Mouse (Mus musculus): ENCODE results near the gene Capn9.

The Capn9 gene

GRCm38 (mm10) chr8:124575811-124576210, at the start of gene Capn9:
Capn9 (plus strand) TSS chr8:124576111.
- no peak for DNase-seq (ENCODE audit: low read depth in 1 of 2, low spot score in 2 of 2)

DNA sequence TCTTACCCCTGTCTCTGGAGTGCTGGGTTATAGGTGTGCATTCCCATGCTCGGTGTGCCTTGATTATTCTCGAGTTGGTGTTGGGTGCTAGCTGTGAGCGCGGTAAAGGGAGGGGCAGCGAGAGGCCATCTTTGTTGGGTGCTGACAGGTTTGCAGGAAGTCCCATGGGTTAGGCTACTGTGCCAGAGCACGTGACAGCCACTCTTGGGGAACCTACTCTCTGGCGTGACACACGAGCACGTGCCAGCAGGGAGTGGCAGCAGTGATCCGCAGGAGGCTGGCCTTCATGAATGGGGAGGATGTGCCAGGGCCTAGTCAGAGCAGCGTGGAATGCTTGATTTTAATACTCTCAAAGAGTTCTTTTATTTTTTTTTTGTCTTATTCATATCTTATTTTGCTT, 49.6 kb upstream of the Capn9 start:
- no peak for DNase-seq (ENCODE audit: low read depth in 1 of 2, low spot score in 2 of 2)

- no peak for DNase-seq (ENCODE audit: low read depth in 1 of 2, low spot score in 2 of 2)
Observed at GRCm38 (mm10) chr8:124530076-124530475, 45.8 kb upstream of the Capn9 start.

DNA sequence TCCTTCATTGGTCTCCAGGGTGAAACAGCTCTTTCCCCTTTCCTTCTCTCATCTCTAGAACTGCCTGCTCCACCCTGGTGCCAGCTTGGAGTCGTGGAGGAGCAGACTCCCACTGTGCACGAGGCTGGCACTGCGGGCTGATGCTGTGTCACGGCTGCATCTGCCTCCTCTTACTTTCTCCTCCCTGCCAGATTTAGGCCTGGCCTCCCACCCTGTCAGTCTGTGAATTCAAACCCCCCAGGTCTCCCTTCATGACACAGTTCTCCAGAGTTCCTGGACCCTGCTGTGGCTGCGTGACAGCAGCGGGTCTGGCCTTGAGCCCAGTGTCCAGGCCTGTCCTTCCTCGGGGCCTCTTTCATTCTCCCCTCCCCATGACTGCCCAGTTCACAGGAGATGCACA, 45.4 kb upstream of the Capn9 start:
- DNase-seq (ENCODE audit: low read depth in 1 of 2, low spot score in 2 of 2) = no peak

DNA sequence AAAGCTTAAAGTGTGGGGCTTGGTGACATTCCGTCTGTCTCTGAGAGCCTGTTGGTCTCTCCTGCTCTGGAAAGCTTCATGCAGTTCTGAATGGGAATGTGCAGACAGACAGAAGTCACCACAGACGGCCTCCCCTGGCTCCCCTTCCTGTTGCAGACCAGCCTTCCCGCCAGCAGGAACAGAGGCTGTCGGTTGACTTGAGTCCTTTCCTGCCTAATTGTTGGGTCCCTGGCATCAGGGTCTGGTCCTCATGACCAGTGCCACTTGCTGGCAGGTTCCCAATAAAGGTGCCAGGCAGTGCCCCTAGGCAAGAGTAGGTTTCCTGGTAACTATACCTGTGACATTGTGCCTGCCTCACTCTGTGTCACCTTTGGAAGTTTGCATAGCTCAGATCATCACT, 44.9 kb upstream of the Capn9 start:
- no peak for DNase-seq (ENCODE audit: low read depth in 1 of 2, low spot score in 2 of 2)

- no peak for DNase-seq (ENCODE audit: low read depth in 1 of 2, low spot score in 2 of 2)
Observed at GRCm38 (mm10) chr8:124532626-124533025, 43.3 kb upstream of the Capn9 start.

DNA sequence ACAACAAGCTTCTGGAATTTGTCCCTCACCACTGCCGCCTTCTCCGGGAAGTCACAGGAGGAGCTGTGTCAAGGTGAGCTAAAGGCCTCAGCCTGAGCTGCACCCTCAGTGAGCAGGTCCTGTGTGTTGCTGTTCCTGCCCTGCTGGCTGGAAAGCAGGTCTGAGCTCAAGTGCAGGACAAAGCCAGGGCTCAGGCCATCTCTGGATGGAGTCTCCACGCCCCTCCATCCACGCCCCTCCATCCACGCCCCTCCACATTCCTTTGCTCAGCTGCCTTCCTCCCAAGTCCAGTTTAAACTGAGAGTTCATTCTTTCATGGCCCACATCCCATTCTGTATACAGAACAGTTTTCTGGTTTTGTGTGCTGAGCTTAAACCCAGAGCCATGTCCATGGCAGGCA, 40.5 kb upstream of the Capn9 start:
- DNase-seq (ENCODE audit: low read depth in 1 of 2, low spot score in 2 of 2) = no peak

DNA sequence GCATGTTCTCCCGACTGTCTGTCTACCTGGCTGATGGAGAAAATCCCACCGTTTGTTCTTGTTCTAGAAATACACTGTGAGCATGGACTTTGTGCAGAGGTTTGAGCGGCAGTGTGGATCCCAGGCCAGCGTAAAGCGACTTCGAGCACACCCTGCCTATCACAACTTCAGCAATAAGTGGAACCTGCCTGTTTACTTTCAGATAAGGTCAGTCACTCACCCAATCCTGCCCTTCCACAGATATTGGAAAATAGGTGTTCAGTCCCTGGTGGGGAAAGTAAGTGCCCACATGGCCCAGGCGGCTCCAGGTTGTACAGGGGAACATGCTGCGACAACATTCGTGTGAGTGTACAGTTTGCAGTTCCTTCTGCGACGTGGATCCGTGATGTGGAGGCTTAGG, 35.0 kb upstream of the Capn9 start:
- no peak for DNase-seq (ENCODE audit: low read depth in 1 of 2, low spot score in 2 of 2)

GRCm38 (mm10) chr8:124542001-124542400, 33.9 kb upstream of the Capn9 start:
- no peak for DNase-seq (ENCODE audit: low read depth in 1 of 2, low spot score in 2 of 2)

DNA sequence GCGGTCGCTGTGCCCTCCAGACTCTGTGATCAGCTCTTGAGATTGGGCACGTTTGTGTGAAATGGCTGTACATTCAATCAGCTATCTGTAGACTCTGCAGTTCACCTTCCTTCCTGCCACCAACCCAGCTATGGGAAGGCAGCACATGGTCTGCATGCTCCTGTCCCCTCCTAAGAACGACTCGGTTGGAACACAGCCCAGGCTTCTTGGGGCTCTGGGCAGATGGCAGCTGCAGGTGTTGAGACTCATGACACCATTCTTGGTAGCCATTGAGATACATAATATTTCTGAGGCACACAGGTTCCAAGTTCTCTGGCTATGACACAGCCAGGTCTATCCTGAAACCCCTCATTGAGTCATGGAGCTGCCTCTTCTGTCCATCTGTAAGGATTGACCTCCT, 32.6 kb upstream of the Capn9 start:
- no peak for DNase-seq (ENCODE audit: low read depth in 1 of 2, low spot score in 2 of 2)

- no peak for DNase-seq (ENCODE audit: low read depth in 1 of 2, low spot score in 2 of 2)
Observed at GRCm38 (mm10) chr8:124546371-124546770, 29.5 kb upstream of the Capn9 start.

- no peak for DNase-seq (ENCODE audit: low read depth in 1 of 2, low spot score in 2 of 2)
Observed at GRCm38 (mm10) chr8:124546815-124547214, 29.1 kb upstream of the Capn9 start.

DNA sequence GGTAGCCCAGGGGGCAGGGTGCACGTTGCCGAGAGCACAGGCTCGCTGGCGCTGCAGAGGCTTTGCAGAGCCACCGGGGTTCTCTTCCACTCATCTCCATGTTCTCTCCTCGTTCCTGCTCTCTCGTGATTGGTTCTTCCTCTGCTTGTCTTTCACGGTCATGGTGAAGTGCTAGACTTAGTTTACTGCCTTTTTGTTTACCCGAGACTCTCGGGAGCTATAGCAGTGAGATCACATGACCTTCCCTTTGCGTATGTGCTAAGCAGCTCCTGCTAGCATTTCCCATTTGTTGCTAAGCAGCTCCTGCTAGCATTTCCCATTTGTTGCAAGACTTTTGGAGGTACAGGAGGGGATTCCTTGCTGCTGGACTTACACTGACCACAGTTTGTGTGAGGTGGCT, 28.6 kb upstream of the Capn9 start:
- no peak for DNase-seq (ENCODE audit: low read depth in 1 of 2, low spot score in 2 of 2)

DNA sequence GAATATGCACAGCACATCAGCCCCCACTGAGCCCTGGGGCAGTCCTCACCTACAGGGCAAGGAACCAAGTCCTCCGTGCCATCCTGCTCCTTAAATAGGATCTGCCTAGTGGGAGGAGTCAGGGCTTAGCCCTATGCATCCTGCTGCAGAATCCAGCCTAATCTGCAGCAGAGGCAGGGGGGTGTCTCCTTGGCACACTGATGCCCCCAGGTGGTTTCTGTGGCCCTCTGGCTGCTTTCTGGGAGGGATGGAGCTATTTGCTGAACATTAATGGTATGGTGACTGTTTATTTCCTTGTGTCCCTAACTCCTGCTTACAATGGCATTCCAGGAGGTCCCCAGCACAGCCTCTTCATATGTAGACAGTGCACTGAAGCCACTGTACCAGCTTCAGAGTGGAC, 27.7 kb upstream of the Capn9 start:
- no peak for DNase-seq (ENCODE audit: low read depth in 1 of 2, low spot score in 2 of 2)

GRCm38 (mm10) chr8:124551011-124551661, 24.8 kb upstream of the Capn9 start:
- DNase-seq (ENCODE audit: low read depth in 1 of 2, low spot score in 2 of 2) = no peak

- DNase-seq (ENCODE audit: low read depth in 1 of 2, low spot score in 2 of 2) = no peak
Observed at GRCm38 (mm10) chr8:124555113-124555750, 20.7 kb upstream of the Capn9 start.

DNA sequence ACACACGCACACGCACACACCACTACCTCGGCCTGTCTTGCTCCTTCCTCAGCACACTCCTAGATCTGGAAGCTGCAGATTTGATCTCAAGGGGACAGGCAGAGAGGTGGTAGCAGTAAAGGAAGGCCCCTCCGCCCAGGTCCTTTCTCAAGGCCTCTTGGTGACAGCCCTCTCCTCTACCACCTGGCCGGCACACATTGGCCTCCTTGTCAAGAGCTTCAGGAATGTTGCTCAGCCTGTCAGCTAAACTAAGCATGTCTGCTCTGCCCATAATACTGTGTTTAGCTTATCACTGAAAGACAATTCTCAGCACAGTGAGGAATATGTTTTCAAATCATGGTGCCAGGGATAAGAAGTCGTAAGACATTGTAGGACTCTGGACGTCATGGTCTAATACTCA, 19.7 kb upstream of the Capn9 start:
- DNase-seq (ENCODE audit: low read depth in 1 of 2, low spot score in 2 of 2) = no peak

- DNase-seq (ENCODE audit: low read depth in 1 of 2, low spot score in 2 of 2) = no peak
Observed at GRCm38 (mm10) chr8:124556658-124557057, 19.3 kb upstream of the Capn9 start.

DNA sequence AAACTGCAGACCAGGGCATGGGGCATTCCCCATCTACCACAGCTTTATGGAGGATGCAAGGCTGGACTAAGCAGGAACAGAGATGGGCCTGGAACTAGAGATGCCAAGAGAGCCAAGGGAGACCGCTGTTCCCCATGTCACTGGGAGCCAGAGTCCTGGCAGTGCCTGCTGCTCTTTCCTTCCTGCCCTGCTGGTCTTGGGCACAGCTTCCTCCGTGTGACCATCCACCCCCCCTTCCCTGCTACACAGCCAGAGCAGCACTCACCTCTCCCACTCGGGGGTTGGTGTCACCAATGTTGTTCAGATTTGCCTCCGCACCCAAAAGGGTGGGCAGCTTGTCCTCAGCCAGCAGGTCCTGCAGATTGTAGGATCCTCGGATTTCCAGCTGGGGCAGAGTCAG, 18.4 kb upstream of the Capn9 start:
- DNase-seq (ENCODE audit: low read depth in 1 of 2, low spot score in 2 of 2) = no peak

GRCm38 (mm10) chr8:124567126-124567525, 8.8 kb upstream of the Capn9 start:
- DNase-seq (ENCODE audit: low read depth in 1 of 2, low spot score in 2 of 2) = no peak

DNA sequence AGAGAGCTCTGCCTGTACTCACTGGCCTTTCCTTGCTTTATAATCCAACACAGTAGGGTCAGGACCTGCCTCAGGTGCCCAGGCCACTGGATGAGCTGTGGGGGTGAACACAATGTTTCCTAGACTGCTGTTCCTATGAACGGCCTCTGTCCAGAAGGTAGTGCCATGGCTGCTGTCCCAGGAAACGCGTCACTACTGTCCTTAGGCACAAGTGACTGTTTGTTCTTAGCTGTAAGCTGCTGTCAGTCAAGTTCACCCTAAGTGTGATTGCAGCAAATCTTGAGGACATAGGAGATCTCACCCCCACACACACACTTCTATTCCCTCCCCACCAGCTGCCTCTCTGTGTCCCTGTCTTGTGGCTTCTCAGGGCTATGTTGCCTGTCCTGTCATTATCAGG, 8.3 kb upstream of the Capn9 start:
- no peak for DNase-seq (ENCODE audit: low read depth in 1 of 2, low spot score in 2 of 2)

DNA sequence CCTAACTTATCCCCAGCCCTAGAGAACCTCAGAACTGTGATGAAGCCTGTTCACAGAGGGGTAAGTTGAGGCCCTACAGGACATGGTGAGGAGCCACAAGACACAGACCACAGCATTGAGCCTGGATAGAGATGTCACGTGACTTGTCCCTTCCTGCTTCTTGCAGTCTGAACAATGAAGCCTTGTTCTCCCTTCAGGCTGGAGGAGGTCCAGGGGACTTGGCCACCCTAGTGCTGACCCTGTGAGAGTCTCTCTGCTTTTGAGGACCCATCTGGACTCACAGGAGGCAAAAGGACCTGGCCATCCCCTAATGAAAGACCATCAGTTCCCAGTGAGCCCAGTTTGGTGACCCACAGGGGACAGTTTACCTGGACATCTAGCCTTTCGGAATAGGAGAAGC, 6.8 kb upstream of the Capn9 start:
- DNase-seq (ENCODE audit: low read depth in 1 of 2, low spot score in 2 of 2) = no peak

DNA sequence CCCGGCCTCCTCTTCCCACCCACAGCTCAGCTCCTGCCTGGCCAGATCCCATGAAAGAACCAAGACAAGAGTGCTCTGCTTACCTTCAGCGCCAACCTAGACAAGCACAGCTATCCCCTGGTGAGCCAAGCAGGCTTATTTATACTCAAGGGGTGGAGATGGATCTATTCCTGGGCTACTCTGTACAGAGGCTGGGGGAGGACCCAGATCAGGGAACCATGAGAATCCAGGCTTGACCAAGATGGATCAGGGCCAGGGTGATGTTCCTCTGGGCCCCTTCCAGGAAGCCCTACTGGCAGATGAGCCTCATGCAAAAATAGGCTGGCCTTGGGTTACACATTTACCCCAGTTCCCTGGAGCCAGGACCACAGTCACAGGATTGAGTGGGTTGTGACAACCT, 6.3 kb upstream of the Capn9 start, which contains the start of gene Agt:
Gene Agt (minus strand): TSS at position 114 of the 400 bp plus-strand sequence.
- no peak for DNase-seq (ENCODE audit: low read depth in 1 of 2, low spot score in 2 of 2)
